Mouse (Mus musculus) forebrain, postnatal 0 days (tissue): ENCODE results near the gene Eif3m. TPM values are rescaled to one million over a fixed set of nuclear protein-coding genes. Genes with fewer than 3 reads are reported as not detected.
A peak's percentile ranks its signal among the peaks of the same experiment; 100 is the strongest.

Source experiments
- ATAC-seq: fragments of 200-750 bp; cut with Nextera tagmentation; 2 replicates; pipeline ENCODE4 v1.8.0; 2017; ENCODE audit warnings: mild to moderate bottlenecking, moderate library complexity
- DNase-seq: peaks from one replicate; pipeline ENCODE4 v3.0.0-alpha.2; 2015
- H3K27ac ChIP-seq: fragments of 300-500 bp; sonication (generic); 2 replicates; pipeline ENCODE4 v1.5.1; 2014; ENCODE audit warnings: low read depth, mild to moderate bottlenecking, antibody characterized with exemption, low read length, moderate library complexity, mixed read lengths
- H3K27me3 ChIP-seq: fragments of 300-500 bp; sonication (generic); 2 replicates; pipeline ENCODE4 v1.6.1; 2014; ENCODE audit warnings: mild to moderate bottlenecking, low read length, mixed read lengths; ENCODE audit not compliant: insufficient read depth
- H3K36me3 ChIP-seq: fragments of 300-500 bp; sonication (generic); 2 replicates; pipeline ENCODE4 v1.6.1; 2014; ENCODE audit warnings: mild to moderate bottlenecking, moderate library complexity; ENCODE audit not compliant: insufficient read depth
- H3K4me1 ChIP-seq: fragments of 300-500 bp; sonication (generic); 2 replicates; pipeline ENCODE4 v1.6.1; 2014; ENCODE audit warnings: antibody characterized with exemption; ENCODE audit not compliant: insufficient read depth
- H3K4me2 ChIP-seq: fragments of 300-500 bp; sonication (generic); 2 replicates; pipeline ENCODE4 v1.6.1; 2014; ENCODE audit warnings: low read depth, mild to moderate bottlenecking, moderate library complexity
- H3K4me3 ChIP-seq: fragments of 300-500 bp; sonication (generic); 2 replicates; pipeline ENCODE4 v1.5.1; 2014; ENCODE audit warnings: low read depth, low read length, mixed read lengths
- H3K9ac ChIP-seq: fragments of 300-500 bp; sonication (generic); 2 replicates; pipeline ENCODE4 v1.6.1; 2014; ENCODE audit warnings: mild to moderate bottlenecking
- H3K9me3 ChIP-seq: fragments of 300-500 bp; sonication (generic); 2 replicates; pipeline ENCODE4 v1.6.1; 2016; ENCODE audit warnings: low read length
- CTCF ChIP-seq: sonication (generic); IDR thresholded peaks from 2 replicates; pipeline ENCODE4 v1.5.1; 2016; ENCODE audit warnings: antibody characterized with exemption, control low read depth, low read depth
- WGBS: fragments of 180-500 bp; shearing (Covaris S2); extraction: QIAGEN DNeasy Blood & Tissue Kit; methylation state at CpG from one replicate; pipeline ENCODE4 v1.1.7; 2014; 5-methylcytosine and 5-hydroxymethylcytosine counted together
- polyA plus RNA-seq: library from polyadenylated mRNA; unstranded; fragments of >200 nt; fragmentation: Nextera tagmentation; extraction: Ambion mirVana; gene quantifications from 2 replicates; pipeline ENCODE4 v1.2.1, GENCODE M21; 2015
- total RNA-seq: library from RNA; depleted of rRNA; stranded (reverse); fragments of >200 nt; gene quantifications from 2 replicates; pipeline ENCODE4 v1.2.3, GENCODE M21; 2014; rRNA removed

The Eif3m gene
- total RNA-seq: 192 and 234 TPM in 2 replicates
- 191 and 230 TPM in 2 replicates for polyA plus RNA-seq

- no peaks in the 10 kb centered on the region for H3K9me3 ChIP-seq
- peak within 1 kb of the TSS; percentile 81 for H3K27ac ChIP-seq
- no peaks in the 10 kb centered on the region for H3K27me3 ChIP-seq
- H3K9ac ChIP-seq: peak within 1 kb of the TSS; percentile 83
- DNase-seq: peak; percentile 94
- peaks cover 18% of the 10 kb centered on the region for H3K36me3 ChIP-seq
- peak; percentile 100 for ATAC-seq
- peak within 1 kb of the TSS; percentile 66 for H3K4me2 ChIP-seq
- TF ChIP-seq CTCF: no peak
- peak within 1 kb of the TSS; percentile 87 for H3K4me3 ChIP-seq
- WGBS: 0% methylated on average over 25 of the region's 25 CpGs
- peaks cover 9% of the 10 kb centered on the region for H3K4me1 ChIP-seq
These were observed at the start of gene Eif3m for GRCm38 (mm10) chr2:105016967-105017287. Gene Eif3m, minus strand, starts transcription at chr2:105017080.

- DNase-seq (no peak), ATAC-seq (no peak)
- Histone ChIP-seq H3K4me2 (no peak overlapping the region), H3K9ac (no peak overlapping the region), H3K27me3 (no peaks in the 10 kb centered on the region), H3K36me3 (no peaks in the 10 kb centered on the region), H3K9me3 (no peaks in the 10 kb centered on the region), H3K27ac (no peak overlapping the region), H3K4me1 (no peaks in the 10 kb centered on the region), H3K4me3 (no peak overlapping the region)
- TF ChIP-seq CTCF: no peak
- 45% methylated on average over 7 of the region's 7 CpGs for WGBS
These were observed 46.0 kb upstream of the Eif3m start for GRCm38 (mm10) chr2:105062741-105063372.

GRCm38 (mm10) chr2:105058577-105059116 is 41.8 kb upstream of the Eif3m start:
- no peaks in the 10 kb centered on the region for H3K9me3 ChIP-seq
- no peak overlapping the region for H3K4me3 ChIP-seq
- no peak overlapping the region for H3K27ac ChIP-seq
- H3K4me2 ChIP-seq: no peak overlapping the region
- H3K4me1 ChIP-seq: no peaks in the 10 kb centered on the region
- H3K27me3 ChIP-seq: no peaks in the 10 kb centered on the region
- no peak overlapping the region for H3K9ac ChIP-seq
- DNase-seq: no peak
- H3K36me3 ChIP-seq: no peaks in the 10 kb centered on the region
- WGBS: 85% methylated on average over 7 of the region's 7 CpGs
- ATAC-seq: no peak
- no peak for TF ChIP-seq CTCF

GRCm38 (mm10) chr2:105055529-105055928 is 38.6 kb upstream of the Eif3m start:
- H3K4me2 ChIP-seq: no peak overlapping the region
- no peaks in the 10 kb centered on the region for H3K9me3 ChIP-seq
- TF ChIP-seq CTCF: no peak
- no peaks in the 10 kb centered on the region for H3K27me3 ChIP-seq
- no peak overlapping the region for H3K9ac ChIP-seq
- no peak overlapping the region for H3K27ac ChIP-seq
- DNase-seq (no peak), ATAC-seq (no peak)
- no peaks in the 10 kb centered on the region for H3K4me1 ChIP-seq
- no peaks in the 10 kb centered on the region for H3K36me3 ChIP-seq
- 67% methylated on average over 1 of the region's 1 CpGs for WGBS
- H3K4me3 ChIP-seq: no peak overlapping the region

DNA sequence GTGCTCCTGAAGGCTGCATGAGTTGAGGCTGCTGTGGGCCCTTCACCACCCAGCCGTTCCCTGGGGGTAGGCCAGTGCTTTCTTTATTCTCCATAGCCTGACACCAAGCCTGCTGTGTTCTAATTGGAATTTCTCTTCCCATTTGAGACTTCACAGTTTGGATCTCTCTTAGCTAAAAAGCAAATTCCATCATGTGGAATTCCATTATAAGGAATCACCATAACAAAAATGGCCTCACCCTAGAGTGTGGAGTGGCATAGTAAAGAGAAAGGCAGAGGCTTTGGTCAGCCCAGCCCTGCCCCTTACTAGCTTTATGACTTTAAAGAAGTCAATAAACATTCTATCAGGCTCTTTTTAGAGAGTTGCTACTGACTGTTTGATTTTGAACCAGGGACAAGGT is 31.4 kb upstream of the Eif3m start:
- ATAC-seq (no peak), DNase-seq (no peak)
- Histone ChIP-seq H3K27ac (no peak overlapping the region), H3K4me3 (no peak overlapping the region), H3K9me3 (no peaks in the 10 kb centered on the region), H3K9ac (no peak overlapping the region), H3K36me3 (no peaks in the 10 kb centered on the region), H3K27me3 (no peaks in the 10 kb centered on the region), H3K4me2 (no peak overlapping the region), H3K4me1 (no peaks in the 10 kb centered on the region)
- WGBS: 48% methylated on average over 1 of the region's 1 CpGs
- TF ChIP-seq CTCF: no peak

DNA sequence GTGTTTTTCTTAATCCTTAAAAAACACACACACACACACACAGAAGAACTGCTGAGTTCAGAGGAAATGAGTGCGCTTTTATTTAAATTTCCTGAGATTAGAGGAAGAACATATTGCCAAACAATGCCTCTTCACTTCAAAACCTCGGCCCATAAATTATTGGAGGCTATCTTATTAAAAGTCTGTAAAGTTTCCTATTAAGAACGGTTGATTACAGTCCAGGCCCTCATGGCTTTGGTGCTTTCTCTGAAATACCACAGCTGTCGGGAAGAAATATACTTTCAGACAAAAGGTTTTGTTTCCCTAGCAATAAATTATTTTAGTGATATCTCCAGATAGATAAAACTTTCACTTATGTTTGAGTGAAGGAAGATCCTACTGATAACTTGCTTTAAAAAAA is 26.3 kb upstream of the Eif3m start:
- Histone ChIP-seq H3K4me3 (no peak overlapping the region), H3K4me2 (no peak overlapping the region), H3K27ac (no peak overlapping the region), H3K9ac (no peak overlapping the region), H3K4me1 (no peaks in the 10 kb centered on the region), H3K9me3 (no peaks in the 10 kb centered on the region), H3K36me3 (no peaks in the 10 kb centered on the region), H3K27me3 (no peaks in the 10 kb centered on the region)
- DNase-seq (no peak), ATAC-seq (no peak)
- no peak for TF ChIP-seq CTCF
- WGBS: 58% methylated on average over 4 of the region's 4 CpGs

- H3K4me2 ChIP-seq: no peak overlapping the region
- no peak overlapping the region for H3K27ac ChIP-seq
- H3K4me1 ChIP-seq: no peaks in the 10 kb centered on the region
- no peak for TF ChIP-seq CTCF
- no peaks in the 10 kb centered on the region for H3K9me3 ChIP-seq
- 81% methylated on average over 4 of the region's 4 CpGs for WGBS
- no peak overlapping the region for H3K9ac ChIP-seq
- no peak overlapping the region for H3K4me3 ChIP-seq
- ATAC-seq (no peak), DNase-seq (no peak)
- no peaks in the 10 kb centered on the region for H3K36me3 ChIP-seq
- H3K27me3 ChIP-seq: no peaks in the 10 kb centered on the region
These were observed 24.0 kb upstream of the Eif3m start for GRCm38 (mm10) chr2:105040859-105041258.
